Mouse (Mus musculus): ENCODE results near the gene Bptf. TPM values are rescaled to one million over a fixed set of nuclear protein-coding genes. Genes with fewer than 3 reads are reported as not detected.

Bptf gene
- polyA plus RNA-seq, 1 experiment from 2014 or later = 14.4 TPM

- peaks cover 59% of the 10 kb centered on the region for H3K36me3 ChIP-seq (ENCODE audit: control insufficient read depth, insufficient read depth)
- ATAC-seq = peak; percentile 43; the same call in 1 of the 2 replicates
- no peak overlapping the region for H3K27ac ChIP-seq (ENCODE audit: low read depth, low read length)
- H3K9ac ChIP-seq (ENCODE audit: low read depth, low read length) = no peak overlapping the region
- no peaks in the 10 kb centered on the region for H3K4me1 ChIP-seq (replicated peaks; ENCODE audit: control insufficient read depth, insufficient read depth, low read length)
- H3K27me3 ChIP-seq (replicated peaks; ENCODE audit: control insufficient read depth, insufficient read depth, low read length) = no peaks in the 10 kb centered on the region
- no peaks in the 10 kb centered on the region for H3K9me3 ChIP-seq (ENCODE audit: control insufficient read depth)
- no peak overlapping the region for H3K4me3 ChIP-seq (ENCODE audit: low read depth, low read length)
- no peak for TF ChIP-seq CTCF (IDR thresholded peaks at IDR 0.05; ENCODE audit: low read depth)
- no peak overlapping the region for H3K4me2 ChIP-seq (replicated peaks; ENCODE audit: low read depth)
- 96% methylated on average over 5 of the region's 5 CpGs for WGBS
Observed at GRCm38 (mm10) chr11:107039417-107039816, 92.5 kb downstream of the Bptf start.

GRCm38 (mm10) chr11:107034085-107034810 is 97.7 kb downstream of the Bptf start:
- Histone ChIP-seq H3K9ac (ENCODE audit: low read depth, low read length) (no peak overlapping the region), H3K27me3 (replicated peaks; ENCODE audit: control insufficient read depth, insufficient read depth, low read length) (no peaks in the 10 kb centered on the region), H3K9me3 (ENCODE audit: control insufficient read depth) (no peaks in the 10 kb centered on the region), H3K4me1 (replicated peaks; ENCODE audit: control insufficient read depth, insufficient read depth, low read length) (no peaks in the 10 kb centered on the region), H3K4me2 (replicated peaks; ENCODE audit: low read depth) (no peak overlapping the region), H3K4me3 (ENCODE audit: low read depth, low read length) (no peak overlapping the region), H3K36me3 (ENCODE audit: control insufficient read depth, insufficient read depth) (peaks cover 27% of the 10 kb centered on the region), H3K27ac (ENCODE audit: low read depth, low read length) (no peak overlapping the region)
- ATAC-seq = no peak
- no peak for TF ChIP-seq CTCF (IDR thresholded peaks at IDR 0.05; ENCODE audit: low read depth)
- 82% methylated on average over 10 of the region's 10 CpGs for WGBS

GRCm38 (mm10) chr11:107031635-107032034 is 100.3 kb downstream of the Bptf start:
- no peak for ATAC-seq
- H3K27ac ChIP-seq (ENCODE audit: low read depth, low read length) = no peak overlapping the region
- no peaks in the 10 kb centered on the region for H3K9me3 ChIP-seq (ENCODE audit: control insufficient read depth)
- H3K36me3 ChIP-seq (ENCODE audit: control insufficient read depth, insufficient read depth) = peaks cover 10% of the 10 kb centered on the region
- H3K9ac ChIP-seq (ENCODE audit: low read depth, low read length) = no peak overlapping the region
- 0 out of 2 replicates have a peak, but pooled peaks cover 3% of the 10 kb centered on the region for H3K4me1 ChIP-seq (replicated peaks; ENCODE audit: control insufficient read depth, insufficient read depth, low read length)
- WGBS = 63% methylated on average over 7 of the region's 7 CpGs
- no peak overlapping the region for H3K4me3 ChIP-seq (ENCODE audit: low read depth, low read length)
- no peaks in the 10 kb centered on the region for H3K27me3 ChIP-seq (replicated peaks; ENCODE audit: control insufficient read depth, insufficient read depth, low read length)
- no peak for TF ChIP-seq CTCF (IDR thresholded peaks at IDR 0.05; ENCODE audit: low read depth)
- H3K4me2 ChIP-seq (replicated peaks; ENCODE audit: low read depth) = no peak overlapping the region

GRCm38 (mm10) chr11:107029536-107029935 is 102.4 kb downstream of the Bptf start:
- Histone ChIP-seq H3K27ac (ENCODE audit: low read depth, low read length) (no peak overlapping the region), H3K4me2 (replicated peaks; ENCODE audit: low read depth) (peak overlapping the region; percentile 31), H3K4me3 (ENCODE audit: low read depth, low read length) (no peak overlapping the region), H3K9me3 (ENCODE audit: control insufficient read depth) (no peaks in the 10 kb centered on the region), H3K4me1 (replicated peaks; ENCODE audit: control insufficient read depth, insufficient read depth, low read length) (0 out of 2 replicates have a peak, but pooled peaks cover 3% of the 10 kb centered on the region), H3K27me3 (replicated peaks; ENCODE audit: control insufficient read depth, insufficient read depth, low read length) (no peaks in the 10 kb centered on the region), H3K36me3 (ENCODE audit: control insufficient read depth, insufficient read depth) (no peaks in the 10 kb centered on the region), H3K9ac (ENCODE audit: low read depth, low read length) (no peak overlapping the region)
- 39% methylated on average over 19 of the region's 19 CpGs for WGBS
- peak; percentile 17; the same call in 1 of the 2 replicates for ATAC-seq
- TF ChIP-seq CTCF (IDR thresholded peaks at IDR 0.05; ENCODE audit: low read depth) = peak; percentile 27; the same call in 1 of the 2 replicates

GRCm38 (mm10) chr11:107028754-107029153 is 103.2 kb downstream of the Bptf start:
- ATAC-seq = no peak
- TF ChIP-seq CTCF (IDR thresholded peaks at IDR 0.05; ENCODE audit: low read depth) = no peak
- Histone ChIP-seq H3K27ac (ENCODE audit: low read depth, low read length) (no peak overlapping the region), H3K9ac (ENCODE audit: low read depth, low read length) (0 out of 2 replicates have a peak overlapping the region, but pooled peaks have one; percentile 69), H3K27me3 (replicated peaks; ENCODE audit: control insufficient read depth, insufficient read depth, low read length) (no peaks in the 10 kb centered on the region), H3K9me3 (ENCODE audit: control insufficient read depth) (no peaks in the 10 kb centered on the region), H3K4me2 (replicated peaks; ENCODE audit: low read depth) (peak overlapping the region; percentile 93), H3K4me1 (replicated peaks; ENCODE audit: control insufficient read depth, insufficient read depth, low read length) (0 out of 2 replicates have a peak, but pooled peaks cover 3% of the 10 kb centered on the region), H3K4me3 (ENCODE audit: low read depth, low read length) (peak overlapping the region; percentile 68), H3K36me3 (ENCODE audit: control insufficient read depth, insufficient read depth) (no peaks in the 10 kb centered on the region)
- 67% methylated on average over 6 of the region's 6 CpGs for WGBS

GRCm38 (mm10) chr11:107028275-107028618 is 103.7 kb downstream of the Bptf start:
- Histone ChIP-seq H3K4me2 (replicated peaks; ENCODE audit: low read depth) (peak overlapping the region; percentile 93), H3K27ac (ENCODE audit: low read depth, low read length) (peak overlapping the region; percentile 91), H3K4me3 (ENCODE audit: low read depth, low read length) (peak overlapping the region; percentile 68), H3K9me3 (ENCODE audit: control insufficient read depth) (no peaks in the 10 kb centered on the region), H3K4me1 (replicated peaks; ENCODE audit: control insufficient read depth, insufficient read depth, low read length) (0 out of 2 replicates have a peak, but pooled peaks cover 3% of the 10 kb centered on the region), H3K9ac (ENCODE audit: low read depth, low read length) (peak overlapping the region; percentile 69), H3K36me3 (ENCODE audit: control insufficient read depth, insufficient read depth) (no peaks in the 10 kb centered on the region), H3K27me3 (replicated peaks; ENCODE audit: control insufficient read depth, insufficient read depth, low read length) (no peaks in the 10 kb centered on the region)
- TF ChIP-seq CTCF (IDR thresholded peaks at IDR 0.05; ENCODE audit: low read depth) = no peak
- 4% methylated on average over 29 of the region's 29 CpGs for WGBS
- peak; percentile 28 for ATAC-seq

Measured in intestine, postnatal 0 days (tissue).